Mouse (Mus musculus): ENCODE results near the gene Bcap31. TPM values are rescaled to one million over a fixed set of nuclear protein-coding genes. Genes with fewer than 3 reads are reported as not detected.
A peak's percentile ranks its signal among the peaks of the same experiment; 100 is the strongest.

Bcap31 gene
- total RNA-seq, 2 experiments from 2014 or later = 74.8 to 90.1 TPM

GRCm38 (mm10) chrX:73654177-73654576 lies 61.8 kb downstream of the Bcap31 start:
- intact Hi-C loops (cut with DNase I) = loop anchor here (2.0 to 10.0 kb wide), 3 partner anchors 83 to 602 kb away; partner anchors contain the start of gene F8a
- TF ChIP-seq CTCF (IDR thresholded peaks at IDR 0.05) = peak; percentile 77

GRCm38 (mm10) chrX:73653392-73653791 lies 62.6 kb downstream of the Bcap31 start:
- Histone ChIP-seq H3K4me3 (no peak overlapping the region), H3K27ac (no peak overlapping the region)
- DNase-seq (ENCODE audit: extremely low spot score in 1 of 2, low spot score in 2 of 2) = no peak
- intact Hi-C loops (cut with DNase I) = loop anchor here (5.0 to 10.0 kb wide), 2 partner anchors 429 to 601 kb away; partner anchors contain the start of gene F8a
- no peak for TF ChIP-seq CTCF (IDR thresholded peaks at IDR 0.05)

More at GRCm38 (mm10) chrX:73654177-73654576, 61.8 kb downstream of the Bcap31 start:
- Histone ChIP-seq H3K4me3 (no peak overlapping the region), H3K27ac (no peak overlapping the region)
- peak in 1 of 2 experiments; percentile 67 for DNase-seq (ENCODE audit: extremely low spot score in 1 of 2, low spot score in 2 of 2)

- no peak for DNase-seq (ENCODE audit: extremely low spot score in 1 of 2, low spot score in 2 of 2)
- intact Hi-C loops (cut with DNase I) = loop anchor here (5.0 to 10.0 kb wide), 2 partner anchors 426 to 599 kb away; partner anchors contain the start of gene F8a
- no peak for TF ChIP-seq CTCF (IDR thresholded peaks at IDR 0.05)
- no peak overlapping the region for H3K27ac ChIP-seq
- no peak overlapping the region for H3K4me3 ChIP-seq
Measured at GRCm38 (mm10) chrX:73650869-73651268, 65.1 kb downstream of the Bcap31 start.

GRCm38 (mm10) chrX:73645121-73645520 lies 70.9 kb downstream of the Bcap31 start:
- TF ChIP-seq CTCF (IDR thresholded peaks at IDR 0.05) = no peak
- no peak overlapping the region for H3K4me3 ChIP-seq
- no peak overlapping the region for H3K27ac ChIP-seq
- DNase-seq (ENCODE audit: extremely low spot score in 1 of 2, low spot score in 2 of 2) = no peak
- intact Hi-C loops (cut with DNase I) = no loop called here

GRCm38 (mm10) chrX:73639901-73640469 lies 76.0 kb downstream of the Bcap31 start:
- intact Hi-C loops (cut with DNase I) = loop anchor here (5.0 kb wide), 1 partner anchor 43 kb away; no protein-coding TSS in a partner anchor
- H3K27ac ChIP-seq = no peak overlapping the region
- H3K4me3 ChIP-seq = peak overlapping the region; percentile 9; the same call in 1 of the 2 replicates
- TF ChIP-seq CTCF (IDR thresholded peaks at IDR 0.05) = no peak
- no peak for DNase-seq (ENCODE audit: extremely low spot score in 1 of 2, low spot score in 2 of 2)

GRCm38 (mm10) chrX:73639255-73639675 lies 76.7 kb downstream of the Bcap31 start, which contains the start of gene Dusp9:
Dusp9 (plus strand) TSS chrX:73639419.
- intact Hi-C loops (cut with DNase I) = loop anchor here (5.0 kb wide), 1 partner anchor 42 kb away; no protein-coding TSS in a partner anchor
- no peak for DNase-seq (ENCODE audit: extremely low spot score in 1 of 2, low spot score in 2 of 2)
- no peak for TF ChIP-seq CTCF (IDR thresholded peaks at IDR 0.05)
- H3K4me3 ChIP-seq = peak within 1 kb of the TSS; percentile 17; the same call in 1 of the 2 replicates
- no peak within 1 kb of the TSS for H3K27ac ChIP-seq

GRCm38 (mm10) chrX:73637415-73637814 lies 78.6 kb downstream of the Bcap31 start:
- no peak for TF ChIP-seq CTCF (IDR thresholded peaks at IDR 0.05)
- DNase-seq (ENCODE audit: extremely low spot score in 1 of 2, low spot score in 2 of 2) = no peak
- intact Hi-C loops (cut with DNase I) = loop anchor here (5.0 kb wide), 1 partner anchor 40 kb away; no protein-coding TSS in a partner anchor
- H3K4me3 ChIP-seq = peak overlapping the region; percentile 33
- no peak overlapping the region for H3K27ac ChIP-seq

Other genes starting within 250 kb of the Bcap31 start
- 10 to 100 TPM; 15.5 to 17.6 TPM for gene Bgn, start 232.6 kb downstream of the Bcap31 start, total RNA-seq (2021)
- gene Atp2b3, start 213.1 kb downstream of the Bcap31 start, total RNA-seq (2021) = 100 to 1,000 TPM in 1 of 2 experiments, 10 to 100 TPM in 1; 99.8 to 105 TPM
- gene Dusp9, start 76.8 kb downstream of the Bcap31 start, total RNA-seq (2021) = under 1 TPM; 0.68 to 0.70 TPM
- gene Pnck, start 56.1 kb downstream of the Bcap31 start, total RNA-seq (2021) = 10 to 100 TPM; 93.4 to 98.8 TPM
- gene Slc6a8, start 43.0 kb downstream of the Bcap31 start, total RNA-seq (2021) = 100 to 1,000 TPM in 1 of 2 experiments, 10 to 100 TPM in 1; 98.4 to 119 TPM
- 10 to 100 TPM; 11.3 to 12.3 TPM for gene Abcd1, start 422 bp upstream of the Bcap31 start, total RNA-seq (2021)
- gene Plxnb3, start 40.9 kb upstream of the Bcap31 start, total RNA-seq (2021) = 1 to 10 TPM; 7.2 to 8.5 TPM
- gene Srpk3, start 58.2 kb upstream of the Bcap31 start, total RNA-seq (2021) = 1 to 10 TPM; 8.0 to 8.1 TPM
- 100 to 1,000 TPM; 194 to 201 TPM for gene Idh3g, start 70.7 kb upstream of the Bcap31 start, total RNA-seq (2021)
- 10 to 100 TPM; 91.1 to 91.2 TPM for gene Ssr4, start 70.9 kb upstream of the Bcap31 start, total RNA-seq (2021)
- gene Pdzd4, start 108.8 kb upstream of the Bcap31 start, total RNA-seq (2021) = 100 to 1,000 TPM; 110 to 119 TPM
- gene Avpr2, start 175.9 kb upstream of the Bcap31 start, total RNA-seq (2021) = not detected
- gene L1cam, start 179.9 kb upstream of the Bcap31 start, total RNA-seq (2021) = 100 to 1,000 TPM; 150 to 161 TPM
- gene Arhgap4, start 205.7 kb upstream of the Bcap31 start, total RNA-seq (2021) = 1 to 10 TPM; 4.1 to 6.1 TPM
- 10 to 100 TPM; 56.8 to 61.2 TPM for gene Naa10, start 205.8 kb upstream of the Bcap31 start, total RNA-seq (2021)
- gene Renbp, start 214.7 kb upstream of the Bcap31 start, total RNA-seq (2021) = 1 to 10 TPM; 5.2 to 6.0 TPM

Measured in left cerebral cortex, adult 2 months (tissue).